Mouse (Mus musculus) liver, embryonic 15.5 days (tissue): ENCODE results near the gene Nhlrc2. TPM values are rescaled to one million over a fixed set of nuclear protein-coding genes. Genes with fewer than 3 reads are reported as not detected.
"Not testable (repeated sequence)": the region's sequence is repeated elsewhere in the genome, so short reads cannot be mapped to it uniquely, and the experiment has no call there.

ENCODE experiments used
- ATAC-seq: fragments of 200-750 bp; cut with Nextera tagmentation; 2 replicates; pipeline ENCODE4 v1.8.0; 2017; ENCODE audit warnings: moderate number of reproducible peaks, mild to moderate bottlenecking, moderate library complexity; ENCODE audit not compliant: insufficient read depth
- H3K27ac ChIP-seq: fragments of 300-500 bp; sonication (generic); replicated peaks from 2 replicates; pipeline ENCODE4 v1.5.1; 2015; ENCODE audit warnings: mild to moderate bottlenecking, inconsistent platforms
- H3K27me3 ChIP-seq: fragments of 300-500 bp; sonication (generic); 2 replicates; pipeline ENCODE4 v1.6.1; 2015; ENCODE audit warnings: mild to moderate bottlenecking, inconsistent platforms
- H3K36me3 ChIP-seq: fragments of 300-500 bp; sonication (generic); replicated peaks from 2 replicates; pipeline ENCODE4 v1.6.1; 2015; ENCODE audit warnings: moderate library complexity, mild to moderate bottlenecking, inconsistent platforms
- H3K4me1 ChIP-seq: fragments of 300-500 bp; sonication (generic); replicated peaks from 2 replicates; pipeline ENCODE4 v1.6.1; 2015; ENCODE audit warnings: inconsistent platforms
- H3K4me2 ChIP-seq: fragments of 300-500 bp; sonication (generic); 2 replicates; pipeline ENCODE4 v1.6.1; 2015; ENCODE audit warnings: moderate library complexity, mild to moderate bottlenecking, inconsistent platforms
- H3K4me3 ChIP-seq: fragments of 300-500 bp; sonication (generic); replicated peaks from 2 replicates; pipeline ENCODE4 v1.5.1; 2015; ENCODE audit warnings: mild to moderate bottlenecking, inconsistent platforms
- H3K9ac ChIP-seq: fragments of 300-500 bp; sonication (generic); 2 replicates; pipeline ENCODE4 v1.6.1; 2015; ENCODE audit warnings: moderate library complexity, mild to moderate bottlenecking, inconsistent platforms
- H3K9me3 ChIP-seq: fragments of 300-500 bp; sonication (generic); replicated peaks from 2 replicates; pipeline ENCODE4 v1.6.1; 2016; ENCODE audit warnings: inconsistent platforms
- WGBS: fragments of 180-500 bp; shearing (Covaris S2); methylation state at CpG from one replicate; pipeline ENCODE4 v1.1.7; 2015; ENCODE audit warnings: mixed read lengths; ENCODE audit not compliant: insufficient replicate concordance; 5-methylcytosine and 5-hydroxymethylcytosine counted together
- polyA plus RNA-seq: library from polyadenylated mRNA; unstranded; fragments of >200 nt; fragmentation: Nextera tagmentation; extraction: Ambion mirVana; gene quantifications from 2 replicates; pipeline ENCODE4 v1.2.1, GENCODE M21; 2015

Nhlrc2 gene
- polyA plus RNA-seq, result 7.3 and 7.5 TPM in 2 replicates

GRCm38 (mm10) chr19:56548230-56549032 is at the start of gene Nhlrc2:
Gene Nhlrc2 (plus strand): TSS chr19:56548261.
- H3K4me3 ChIP-seq, result peak within 1 kb of the TSS; percentile 86
- H3K4me1 ChIP-seq, result peaks cover 51% of the 10 kb centered on the region
- no peaks in the 10 kb centered on the region for H3K27me3 ChIP-seq
- H3K4me2 ChIP-seq, result peak within 1 kb of the TSS; percentile 88
- under 1% methylated on average over 69 of the region's 69 CpGs for WGBS
- peak; percentile 85 for ATAC-seq
- H3K9me3 ChIP-seq, result no peaks in the 10 kb centered on the region
- peak within 1 kb of the TSS; percentile 92 for H3K27ac ChIP-seq
- peak within 1 kb of the TSS; percentile 93 for H3K9ac ChIP-seq
- peaks cover 37% of the 10 kb centered on the region for H3K36me3 ChIP-seq

DNA sequence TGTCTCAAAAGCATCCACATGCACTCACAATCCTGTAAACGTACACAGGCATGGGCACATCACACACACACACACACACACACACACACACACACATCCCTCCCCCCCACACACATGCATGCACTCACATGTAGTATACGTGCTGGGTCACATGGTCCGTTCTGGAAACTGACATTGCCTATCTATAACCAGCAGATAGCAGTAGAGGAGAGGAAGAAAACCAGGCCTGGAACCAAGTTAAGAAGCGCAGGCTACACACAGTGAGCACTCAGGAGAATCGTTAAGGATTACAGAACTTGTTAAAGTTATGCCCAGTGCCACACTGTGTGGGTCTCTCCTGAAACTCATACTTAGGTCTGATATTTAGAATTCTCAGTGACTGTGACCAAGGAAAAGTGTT is 45.0 kb upstream of the Nhlrc2 start:
- H3K9ac ChIP-seq, H3K27ac ChIP-seq, H3K4me2 ChIP-seq, H3K9me3 ChIP-seq, H3K36me3 ChIP-seq, H3K27me3 ChIP-seq, H3K4me1 ChIP-seq, H3K4me3 ChIP-seq: not testable (repeated sequence)
- whole genome bisulfite sequencing, result no CpG with 5 or more reads among the region's 5 CpGs
- ATAC-seq, result 0 out of 2 replicates have a peak, but pooled peaks have one; percentile 34

- H3K9me3 ChIP-seq, H3K4me2 ChIP-seq, ATAC-seq, H3K27ac ChIP-seq, H3K4me3 ChIP-seq, H3K36me3 ChIP-seq, H3K27me3 ChIP-seq, H3K9ac ChIP-seq, H3K4me1 ChIP-seq: not testable (repeated sequence)
- WGBS, result no CpG with 5 or more reads among the region's 5 CpGs
Measured at GRCm38 (mm10) chr19:56503525-56503924, 44.5 kb upstream of the Nhlrc2 start.

- H3K27me3 ChIP-seq, result not testable (repeated sequence)
Measured at GRCm38 (mm10) chr19:56511207-56511606, 36.9 kb upstream of the Nhlrc2 start.

GRCm38 (mm10) chr19:56513527-56513926 is 34.5 kb upstream of the Nhlrc2 start:
- H3K9me3 ChIP-seq, H3K27ac ChIP-seq, H3K4me3 ChIP-seq, H3K4me1 ChIP-seq, H3K27me3 ChIP-seq, H3K36me3 ChIP-seq, H3K4me2 ChIP-seq, ATAC-seq, H3K9ac ChIP-seq: not testable (repeated sequence)
- no CpG with 5 or more reads among the region's 2 CpGs for WGBS

More at GRCm38 (mm10) chr19:56511207-56511606, 36.9 kb upstream of the Nhlrc2 start:
- not testable (repeated sequence) for ATAC-seq, H3K4me2 ChIP-seq, H3K4me3 ChIP-seq, H3K27ac ChIP-seq, H3K9me3 ChIP-seq, H3K36me3 ChIP-seq, H3K4me1 ChIP-seq, H3K9ac ChIP-seq
- WGBS, result no CpG with 5 or more reads among the region's 4 CpGs

DNA sequence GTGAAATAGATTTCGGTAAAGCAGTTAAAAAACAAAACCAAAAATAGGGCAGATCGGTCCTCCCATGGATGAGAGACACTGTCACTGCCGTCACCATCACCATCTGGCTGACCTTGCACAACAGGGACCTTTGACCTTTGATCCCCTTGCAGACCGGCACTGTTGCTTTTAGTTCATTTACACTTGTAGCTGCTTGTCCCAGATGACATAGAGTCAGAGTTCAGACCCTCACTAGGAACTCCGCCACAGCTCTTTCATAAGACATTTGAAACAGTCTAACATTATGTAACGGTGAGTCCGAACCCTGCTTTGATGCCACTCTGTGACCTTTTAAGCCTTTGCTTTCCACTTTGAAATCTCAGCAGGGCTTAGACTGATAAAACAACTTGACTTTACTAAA is 28.7 kb upstream of the Nhlrc2 start:
- not testable (repeated sequence) for H3K4me1 ChIP-seq, H3K4me3 ChIP-seq, ATAC-seq, H3K36me3 ChIP-seq, H3K9ac ChIP-seq, H3K4me2 ChIP-seq, H3K9me3 ChIP-seq, H3K27me3 ChIP-seq, H3K27ac ChIP-seq
- WGBS, result no CpG with 5 or more reads among the region's 7 CpGs

DNA sequence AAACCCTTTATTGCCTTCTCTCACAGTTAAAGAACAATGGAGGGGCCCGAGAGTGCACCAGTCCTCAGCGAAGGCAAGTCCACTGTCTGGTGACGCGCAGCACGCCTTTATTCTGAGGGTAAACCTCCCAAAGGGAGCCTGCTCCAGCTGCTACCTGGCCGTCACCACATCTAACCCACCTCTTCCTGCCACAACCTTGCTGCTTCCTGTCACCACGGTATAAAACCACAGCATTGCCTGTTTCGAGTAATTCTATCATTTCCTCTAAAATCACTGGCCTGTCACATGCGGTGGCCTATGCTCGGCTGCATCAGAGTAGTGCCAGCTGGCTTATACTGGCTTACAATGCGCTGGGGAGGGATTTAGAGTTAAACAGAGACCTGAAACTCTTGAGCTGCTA is 17.5 kb upstream of the Nhlrc2 start:
- not testable (repeated sequence) for ATAC-seq, H3K4me3 ChIP-seq, H3K9ac ChIP-seq, H3K9me3 ChIP-seq, H3K27ac ChIP-seq, H3K27me3 ChIP-seq, H3K4me2 ChIP-seq
- WGBS, result no CpG with 5 or more reads among the region's 11 CpGs
- H3K4me1 ChIP-seq, result peaks cover 13% of the 10 kb centered on the region; the same call in 1 of the 2 replicates
- H3K36me3 ChIP-seq, result peaks cover 31% of the 10 kb centered on the region

GRCm38 (mm10) chr19:56531251-56531650 is 16.8 kb upstream of the Nhlrc2 start:
- H3K4me2 ChIP-seq, result no peak overlapping the region
- H3K4me3 ChIP-seq, result no peak overlapping the region
- no peak overlapping the region for H3K27ac ChIP-seq
- peaks cover 18% of the 10 kb centered on the region; the same call in 1 of the 2 replicates for H3K4me1 ChIP-seq
- no peaks in the 10 kb centered on the region for H3K27me3 ChIP-seq
- H3K36me3 ChIP-seq, result peaks cover 39% of the 10 kb centered on the region
- H3K9me3 ChIP-seq, result no peaks in the 10 kb centered on the region
- no peak for ATAC-seq
- no peak overlapping the region for H3K9ac ChIP-seq
- 73% methylated on average over 12 of the region's 12 CpGs for WGBS

DNA sequence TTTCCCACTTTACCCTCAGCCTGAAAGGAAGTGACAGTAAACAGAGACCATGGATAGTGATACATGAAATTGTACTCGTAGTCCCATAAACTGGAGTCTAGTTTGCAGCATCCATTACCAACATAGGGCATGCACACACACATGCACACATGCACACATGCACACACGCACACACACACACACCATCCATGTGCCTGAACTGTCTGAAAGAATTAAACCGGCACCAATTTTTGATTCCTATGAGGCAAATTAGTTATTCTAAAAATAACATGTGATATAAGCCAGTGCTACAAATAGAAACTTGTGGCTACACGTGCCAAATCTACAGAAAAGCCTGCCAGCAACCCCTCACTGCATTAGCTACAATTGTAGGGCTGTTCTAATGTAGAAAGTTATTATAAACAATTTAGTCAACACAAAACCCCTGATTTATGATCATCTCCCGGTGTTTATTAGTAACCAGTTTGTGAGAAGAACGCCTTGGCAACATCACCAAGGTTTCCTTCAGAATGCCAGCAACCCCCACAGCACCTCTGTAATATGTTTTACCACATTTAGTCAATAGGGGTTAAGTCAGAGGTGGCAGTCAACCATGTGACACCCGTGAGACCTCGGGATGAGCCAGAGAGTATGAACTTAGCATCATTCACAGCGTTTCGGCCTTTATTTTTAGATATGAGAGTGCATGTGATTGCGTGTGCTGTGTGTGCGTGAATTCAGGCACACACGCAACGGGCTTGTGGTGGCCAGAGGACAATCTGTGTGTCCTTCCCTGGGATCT is 14.6 kb upstream of the Nhlrc2 start:
- Histone ChIP-seq H3K4me2 (no peak overlapping the region), H3K36me3 (peaks cover 59% of the 10 kb centered on the region), H3K27me3 (no peaks in the 10 kb centered on the region), H3K27ac (no peak overlapping the region), H3K4me3 (no peak overlapping the region), H3K9ac (no peak overlapping the region), H3K4me1 (peaks cover 18% of the 10 kb centered on the region; the same call in 1 of the 2 replicates), H3K9me3 (no peaks in the 10 kb centered on the region)
- no peak for ATAC-seq
- WGBS, result 80% methylated on average over 14 of the region's 14 CpGs

DNA sequence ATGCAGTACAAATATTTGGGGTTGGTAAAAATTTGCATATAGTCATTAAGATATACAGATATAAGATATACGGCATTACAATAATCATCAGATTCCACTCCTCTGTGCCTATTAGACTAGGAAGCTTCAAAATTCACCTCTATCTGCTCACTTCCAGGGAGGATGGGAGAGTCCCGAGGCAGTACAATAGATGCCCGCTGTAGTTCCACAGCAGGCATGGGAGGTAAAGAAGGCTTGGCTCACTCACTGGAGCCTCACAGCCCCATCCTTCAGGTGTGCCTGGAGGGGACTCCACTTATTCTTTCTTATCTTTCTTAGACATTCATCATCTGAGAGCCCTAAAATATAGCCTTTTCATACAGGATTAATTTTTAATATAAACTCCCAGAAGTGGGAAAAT is 13.7 kb upstream of the Nhlrc2 start:
- WGBS, result 74% methylated on average over 3 of the region's 3 CpGs
- H3K27ac ChIP-seq, result no peak overlapping the region; the same call in 1 of the 2 replicates
- no peak overlapping the region for H3K9ac ChIP-seq

DNA sequence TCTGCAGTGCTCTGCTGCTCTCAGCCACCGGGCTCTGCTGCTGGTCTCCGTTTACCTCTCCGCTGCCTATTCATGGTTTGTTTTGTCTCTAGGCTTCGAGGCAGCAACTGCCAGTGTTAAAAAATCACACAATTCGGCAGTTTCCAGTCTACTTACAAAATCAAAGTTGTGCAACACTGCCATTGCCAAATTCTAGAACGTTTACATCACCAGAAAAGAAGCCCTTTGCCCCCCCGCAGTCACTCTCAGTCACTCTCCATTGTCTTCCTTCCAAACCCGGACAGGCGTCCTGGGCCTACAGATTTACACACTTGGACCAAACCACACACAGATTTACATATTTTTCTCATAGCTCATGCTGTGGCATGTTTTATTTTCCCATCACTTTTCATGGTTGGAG is 13.0 kb upstream of the Nhlrc2 start:
- WGBS, result 57% methylated on average over 9 of the region's 9 CpGs
- H3K36me3 ChIP-seq, result peaks cover 70% of the 10 kb centered on the region

More for the DNA sequence above, 13.7 kb upstream of the Nhlrc2 start:
- H3K4me1 ChIP-seq, result peaks cover 18% of the 10 kb centered on the region; the same call in 1 of the 2 replicates
- ATAC-seq, result no peak
- peaks cover 66% of the 10 kb centered on the region for H3K36me3 ChIP-seq
- no peak overlapping the region for H3K4me2 ChIP-seq
- H3K4me3 ChIP-seq, result no peak overlapping the region
- H3K27me3 ChIP-seq, result no peaks in the 10 kb centered on the region
- H3K9me3 ChIP-seq, result no peaks in the 10 kb centered on the region

More for the DNA sequence above, 13.0 kb upstream of the Nhlrc2 start:
- Histone ChIP-seq H3K9me3 (no peaks in the 10 kb centered on the region), H3K4me2 (0 out of 2 replicates have a peak overlapping the region, but pooled peaks have one; percentile 27), H3K4me1 (peaks cover 18% of the 10 kb centered on the region; the same call in 1 of the 2 replicates), H3K9ac (no peak overlapping the region), H3K4me3 (no peak overlapping the region), H3K27ac (peak overlapping the region; percentile 61), H3K27me3 (no peaks in the 10 kb centered on the region)
- no peak; the same call in 1 of the 2 replicates for ATAC-seq
